Mouse (Mus musculus): ENCODE data around the gene Rbbp6.

- TF ChIP-seq CTCF (IDR thresholded peaks at IDR 0.05; ENCODE audit: low read depth) (no peak), EP300 (optimal IDR thresholded peaks at IDR 0.05) (no peak)
These were observed 39.0 kb downstream of the Rbbp6 start for GRCm38 (mm10) chr7:123004442-123004841.
